Mouse (Mus musculus) G1E (cell line): ENCODE measurements around the gene B9d2. TPM values are rescaled to one million over a fixed set of nuclear protein-coding genes. Genes with fewer than 3 reads are reported as not detected.
A peak's percentile ranks its signal among the peaks of the same experiment; 100 is the strongest.

Source experiments
- ATAC-seq: 2 replicates; pipeline ENCODE4 v1.8.0; 2016; ENCODE audit warnings: mild to moderate bottlenecking; ENCODE audit not compliant: insufficient number of reproducible peaks, poor library complexity, low FRiP score, severe bottlenecking; ENCODE audit errors: extremely low read depth
- DNase-seq: peaks from one replicate; pipeline ENCODE4 v3.0.0; 2012; ENCODE audit warnings: low spot score
- H3K27me3 ChIP-seq: 2 replicates; pipeline ENCODE4 v1.6.1; 2012; ENCODE audit warnings: mild to moderate bottlenecking, low read length, inconsistent platforms; ENCODE audit not compliant: insufficient read depth
- H3K36me3 ChIP-seq: replicated peaks from 2 replicates; pipeline ENCODE3; 2012; ENCODE audit warnings: mild to moderate bottlenecking, inconsistent platforms
- H3K4me1 ChIP-seq: 2 replicates; pipeline ENCODE4 v1.6.1; 2012; ENCODE audit warnings: low read depth, low read length, inconsistent platforms, mixed read lengths; ENCODE audit not compliant: insufficient read depth
- H3K4me3 ChIP-seq: 2 replicates; pipeline ENCODE4 v1.5.1; 2012; ENCODE audit warnings: low read depth, mild to moderate bottlenecking, inconsistent platforms, low read length, moderate library complexity, mixed read lengths
- H3K9me3 ChIP-seq: replicated peaks from 2 replicates; pipeline ENCODE4 v1.6.1; 2012; ENCODE audit warnings: inconsistent platforms
- CTCF ChIP-seq: IDR thresholded peaks from 2 replicates; pipeline ENCODE4 v1.5.1; 2012; ENCODE audit warnings: low read depth, low read length, inconsistent platforms, mixed read lengths
- GATA1 ChIP-seq: IDR thresholded peaks from 2 replicates; pipeline ENCODE4 v1.6.1; 2012; ENCODE audit warnings: borderline replicate concordance, low read length, inconsistent platforms, mixed read lengths
- GATA2 ChIP-seq: IDR thresholded peaks from 2 replicates; pipeline ENCODE4 v1.6.1; 2012; ENCODE audit warnings: low read depth, low read length, inconsistent platforms, borderline replicate concordance
- POLR2AphosphoS5 ChIP-seq: IDR thresholded peaks from 2 replicates; pipeline ENCODE4 v1.6.1; 2012; ENCODE audit warnings: low read depth, low read length, inconsistent platforms; ENCODE audit not compliant: insufficient replicate concordance
- TAL1 ChIP-seq: conservative IDR thresholded peaks from 2 replicates; pipeline ENCODE4 v1.6.1; 2012; ENCODE audit warnings: low read depth, low read length, inconsistent platforms, mixed read lengths
- polyA plus RNA-seq: library from polyadenylated mRNA; stranded (reverse); fragments of >175 nt; gene quantifications from 2 replicates; pipeline ENCODE4 v1.2.3, GENCODE M21; 2012
- total RNA-seq, 2 experiments: library from RNA; stranded (forward) in 1 of 2; stranded (reverse) in 1 of 2; fragments of 200-1000 nt in 1 of 2; fragments of >200 nt in 1 of 2; fragmentation: Nextera tagmentation in 1 of 2; gene quantifications; 2 replicates each; pipeline ENCODE4 v1.2.3; 2014 to 2017

B9d2 gene
- total and polyA plus RNA-seq, 3 experiments: 26.3 to 131 (median 49.8) TPM

DNA sequence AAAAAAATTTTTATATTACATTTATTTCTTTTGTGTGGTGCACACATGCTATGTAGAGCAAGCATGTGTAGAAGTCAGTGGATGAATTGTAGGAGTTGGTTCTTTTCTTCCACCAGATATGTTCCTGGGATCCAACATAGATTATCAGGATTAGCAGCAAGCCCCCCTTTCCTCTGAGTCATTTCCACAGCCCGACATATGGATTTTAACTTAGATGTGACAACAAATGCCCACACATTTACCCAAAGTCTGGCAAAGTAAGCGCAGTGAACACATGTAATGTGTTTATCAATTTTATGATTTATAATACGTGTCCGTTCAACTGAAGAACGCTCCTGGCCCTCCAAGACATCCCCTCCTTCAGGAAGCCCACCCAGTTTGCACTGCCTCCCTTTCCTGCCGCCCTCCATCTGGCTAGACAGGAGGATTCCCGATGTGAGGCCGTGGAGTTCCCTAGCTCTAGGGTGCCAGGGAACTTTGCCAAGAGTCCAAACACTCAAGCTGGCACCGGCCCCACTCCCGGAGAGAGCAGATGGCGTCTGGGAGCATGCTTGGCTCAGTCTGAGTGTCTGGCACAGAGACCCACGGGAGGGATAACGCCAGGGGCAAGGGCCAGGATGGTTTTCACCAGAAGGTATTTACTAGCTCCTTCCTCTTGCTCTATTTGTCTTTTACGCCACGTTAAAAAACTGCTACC is 4.3 kb upstream of the B9d2 start:
- no peak overlapping the region for H3K4me3 ChIP-seq
- H3K27me3 ChIP-seq: peaks cover 9% of the 10 kb centered on the region; the same call in 1 of the 2 replicates
- TF ChIP-seq TAL1: no peak
- no peak for TF ChIP-seq GATA2
- no peak for TF ChIP-seq POLR2AphosphoS5
- no peak for TF ChIP-seq CTCF
- TF ChIP-seq GATA1: no peak
- H3K9me3 ChIP-seq: no peaks in the 10 kb centered on the region
- peaks cover 41% of the 10 kb centered on the region for H3K4me1 ChIP-seq
- H3K36me3 ChIP-seq: peaks cover 14% of the 10 kb centered on the region
- ATAC-seq (no peak), DNase-seq (no peak)

DNA sequence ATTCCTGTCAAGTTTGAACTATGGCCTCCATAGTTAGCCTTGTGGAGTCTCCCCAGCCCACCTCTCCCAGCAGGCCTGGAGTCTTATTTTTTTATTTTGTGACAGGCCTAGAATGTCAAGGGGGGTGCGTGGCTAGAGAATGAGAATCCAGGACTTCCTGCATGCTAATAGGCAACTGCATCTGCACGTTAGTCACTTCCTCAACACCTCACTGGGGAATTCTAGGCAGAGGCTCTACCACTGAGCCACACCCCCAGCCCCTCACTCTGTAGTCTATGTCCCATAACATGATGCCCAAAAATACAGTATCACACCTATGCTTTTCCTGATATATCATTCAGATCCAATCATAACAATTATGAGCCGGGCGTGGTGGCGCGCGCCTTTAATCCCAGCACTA is 3.6 kb upstream of the B9d2 start:
- Histone ChIP-seq H3K36me3 (peaks cover 12% of the 10 kb centered on the region), H3K4me3 (no peak overlapping the region), H3K27me3 (peaks cover 9% of the 10 kb centered on the region; the same call in 1 of the 2 replicates), H3K4me1 (peaks cover 49% of the 10 kb centered on the region), H3K9me3 (no peaks in the 10 kb centered on the region)
- no peak for TF ChIP-seq POLR2AphosphoS5
- no peak for TF ChIP-seq GATA2
- DNase-seq: no peak
- ATAC-seq: no peak

DNA sequence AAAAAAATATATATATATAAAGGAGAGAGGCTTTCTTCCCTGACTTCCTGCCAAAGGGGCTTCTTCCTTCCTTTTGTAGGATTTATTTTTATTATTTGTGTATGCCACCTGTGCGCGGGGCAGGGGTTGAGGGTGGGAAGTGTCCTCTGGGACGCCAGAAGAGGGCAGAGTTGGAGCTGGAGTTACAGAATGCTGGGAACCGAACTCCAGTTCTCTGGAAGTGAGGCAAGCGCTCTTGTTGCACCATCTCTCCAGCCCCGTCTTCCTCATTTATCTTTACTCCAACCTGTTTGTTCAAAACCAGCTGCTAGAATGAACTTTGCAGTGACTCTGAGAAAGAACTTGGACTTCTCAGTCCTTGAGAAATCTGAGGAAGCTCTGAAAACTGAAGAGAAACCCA is 609 bp upstream of the B9d2 start:
- Histone ChIP-seq H3K4me3 (peak overlapping the region; percentile 77; the same call in 1 of the 2 replicates), H3K27me3 (peaks cover under 1% of the 10 kb centered on the region; the same call in 1 of the 2 replicates), H3K9me3 (no peaks in the 10 kb centered on the region), H3K36me3 (peaks cover 28% of the 10 kb centered on the region), H3K4me1 (peaks cover 68% of the 10 kb centered on the region)
- no peak for TF ChIP-seq TAL1
- no peak for TF ChIP-seq GATA1
- TF ChIP-seq CTCF: no peak
- no peak for TF ChIP-seq GATA2
- no peak for TF ChIP-seq POLR2AphosphoS5
- ATAC-seq: no peak
- no peak for DNase-seq

DNA sequence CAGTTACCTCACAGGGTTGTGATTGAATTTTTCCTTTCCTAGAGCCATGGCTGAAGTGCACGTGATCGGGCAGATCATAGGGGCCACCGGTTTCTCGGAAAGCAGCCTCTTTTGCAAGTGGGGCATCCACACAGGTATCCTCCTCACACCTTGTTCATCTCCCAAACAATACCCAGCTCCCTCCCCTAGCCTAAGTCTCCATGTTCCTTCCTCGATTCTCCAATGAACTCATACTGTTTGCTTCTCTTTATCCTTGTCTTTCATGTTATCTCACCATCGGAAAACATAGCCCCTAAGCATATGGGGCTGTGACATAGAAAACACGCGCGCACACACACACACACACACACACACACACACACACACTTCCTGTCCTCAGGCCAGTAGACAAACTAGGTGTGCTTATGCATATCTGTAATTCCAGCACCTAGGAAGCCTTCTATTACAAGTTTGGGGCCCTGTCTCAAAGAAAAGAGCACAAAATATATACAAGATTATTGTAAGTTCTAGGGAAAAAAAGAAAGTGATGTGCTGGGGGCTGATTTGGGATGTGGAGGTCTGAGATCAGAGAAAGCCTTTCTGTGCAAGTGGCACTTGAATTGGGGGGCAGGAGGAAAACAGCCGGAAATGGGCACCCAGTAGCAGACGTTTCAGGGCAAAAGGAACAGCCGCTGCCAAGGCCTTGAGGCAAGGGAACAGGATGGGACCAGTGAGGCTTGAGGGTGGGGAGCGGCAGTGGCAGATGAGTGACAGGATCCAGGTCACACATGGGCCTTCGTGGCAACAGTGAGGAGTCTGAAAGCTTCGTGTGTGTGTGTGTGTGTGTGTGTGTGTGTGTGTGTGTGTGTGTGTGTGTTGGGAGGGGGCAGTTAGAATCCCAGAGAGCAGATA is 1.0 kb downstream of the B9d2 start:
- DNase-seq: no peak
- peaks cover 81% of the 10 kb centered on the region for H3K4me1 ChIP-seq
- TF ChIP-seq GATA2 (no peak), CTCF (no peak), TAL1 (no peak), POLR2AphosphoS5 (no peak), GATA1 (no peak)

DNA sequence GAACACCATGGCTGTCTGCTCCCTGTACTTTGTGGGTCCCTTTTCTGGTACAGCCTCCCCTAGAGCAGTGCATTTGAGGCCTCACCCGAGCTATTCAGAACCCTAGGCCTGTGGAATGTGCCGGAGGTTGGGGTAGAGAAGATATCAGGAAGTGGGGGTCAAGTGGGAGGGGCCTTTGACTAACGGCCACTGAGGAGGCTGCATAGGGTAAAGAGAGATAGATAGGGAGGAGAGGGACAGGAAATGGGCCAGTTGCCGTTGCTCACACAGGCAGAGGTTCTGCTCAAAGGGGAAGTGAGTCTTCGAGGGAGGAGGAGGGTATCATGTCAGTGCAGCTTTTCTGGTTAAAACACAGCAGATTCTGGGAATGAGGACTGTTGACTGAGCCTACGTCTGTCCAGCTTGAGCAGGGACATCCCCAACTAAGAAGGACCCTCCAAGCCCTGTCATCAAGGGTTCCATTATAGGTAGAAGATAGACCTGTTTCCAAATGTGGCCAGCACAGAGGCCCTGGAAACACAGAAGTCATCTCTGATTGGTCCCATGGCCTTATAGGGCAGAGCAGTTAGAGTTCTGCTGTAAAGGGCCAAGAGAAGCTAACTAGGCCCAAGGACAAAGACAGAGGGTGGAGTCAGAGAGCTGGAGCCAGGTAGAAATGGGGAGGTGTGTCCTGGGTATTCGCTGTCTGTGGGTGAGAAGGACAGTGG is 3.0 kb downstream of the B9d2 start:
- DNase-seq (peak; percentile 80), ATAC-seq (peak; percentile 66)
- H3K9me3 ChIP-seq: no peaks in the 10 kb centered on the region
- peak; percentile 19; the same call in 1 of the 2 replicates for TF ChIP-seq POLR2AphosphoS5
- no peak for TF ChIP-seq GATA2
- no peak for TF ChIP-seq GATA1
- H3K27me3 ChIP-seq: no peaks in the 10 kb centered on the region
- H3K4me1 ChIP-seq: peaks cover 70% of the 10 kb centered on the region
- peak overlapping the region; percentile 64 for H3K4me3 ChIP-seq
- H3K36me3 ChIP-seq: peaks cover 44% of the 10 kb centered on the region

More for the DNA sequence above, 1.0 kb downstream of the B9d2 start:
- H3K4me3 ChIP-seq: peak overlapping the region; percentile 77
- H3K27me3 ChIP-seq: no peaks in the 10 kb centered on the region
- ATAC-seq: no peak
- H3K36me3 ChIP-seq: peaks cover 43% of the 10 kb centered on the region
- no peaks in the 10 kb centered on the region for H3K9me3 ChIP-seq

DNA sequence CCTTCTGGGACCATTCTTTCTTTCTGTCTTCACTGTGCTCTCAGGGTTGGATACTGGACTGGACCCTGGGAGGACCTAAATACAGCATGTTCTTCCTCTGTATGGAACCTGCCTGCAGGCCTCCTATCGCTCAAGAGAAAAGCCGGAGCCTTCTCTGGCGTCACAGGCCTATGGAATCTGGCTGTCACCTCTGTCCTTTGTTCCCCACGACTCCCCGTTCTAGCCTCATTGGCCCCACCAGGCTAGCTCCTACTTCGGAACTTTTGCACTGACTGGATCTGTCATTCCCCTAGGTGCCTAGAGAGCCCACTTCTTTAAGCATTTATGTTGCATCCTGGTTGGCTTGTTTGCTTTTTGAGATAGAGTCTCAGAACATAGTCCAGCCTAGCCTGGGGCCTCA is 4.1 kb downstream of the B9d2 start:
- no peak for DNase-seq
- Histone ChIP-seq H3K4me3 (no peak overlapping the region; the same call in 1 of the 2 replicates), H3K9me3 (no peaks in the 10 kb centered on the region), H3K4me1 (peaks cover 62% of the 10 kb centered on the region), H3K36me3 (peaks cover 54% of the 10 kb centered on the region), H3K27me3 (no peaks in the 10 kb centered on the region)
- TF ChIP-seq POLR2AphosphoS5 (no peak), GATA2 (no peak), TAL1 (no peak)
- ATAC-seq: no peak
